Mouse (Mus musculus) kidney, postnatal 10 days (tissue): ENCODE measurements at regions not wholly inside any gene's neighbourhood (a gene's known extent, or its start where the extent isn't known, plus 50 kb on each side); places are given as distances from the start of the nearest gene placed in this dataset.
"Not testable (repeated sequence)": the region's sequence is repeated elsewhere in the genome, so short reads cannot be mapped to it uniquely, and the experiment has no call there.

ENCODE experiments used
- DNase-seq: peaks from one replicate; pipeline ENCODE4 v3.0.0; 2021; ENCODE audit warnings: mixed read lengths

GRCm38 (mm10) chr11:56505068-56505467, 464.3 kb upstream of the Nmur2 start:
- DNase-seq: no peak

GRCm38 (mm10) chr11:56514941-56515340, 474.1 kb upstream of the Nmur2 start:
- no peak for DNase-seq

DNA sequence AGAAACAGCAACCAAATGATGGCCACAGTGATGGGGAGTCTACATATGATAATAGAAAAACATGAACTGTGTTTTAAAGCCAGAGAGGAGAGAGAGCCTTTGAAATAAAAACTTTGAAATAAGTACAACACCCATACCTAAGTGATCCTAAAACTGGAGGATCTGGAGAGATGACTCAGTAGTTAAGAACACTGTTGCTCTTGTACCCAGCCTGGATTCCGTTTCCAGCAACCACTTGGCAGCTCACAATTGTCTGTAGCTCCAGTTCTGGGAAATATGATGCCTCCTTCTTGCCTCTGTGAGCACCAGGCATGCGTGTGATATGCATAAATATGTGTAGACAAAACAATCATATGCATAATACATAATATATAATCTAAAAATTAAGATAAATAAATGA, 477.7 kb upstream of the Nmur2 start:
- DNase-seq: no peak

- no peak for DNase-seq
These were observed 460.5 kb upstream of the Gria1 start for GRCm38 (mm10) chr11:56550736-56551135.

- DNase-seq: peak; percentile 58
These were observed 454.9 kb upstream of the Gria1 start for GRCm38 (mm10) chr11:56556332-56556731.

GRCm38 (mm10) chr11:56580028-56580427, 431.2 kb upstream of the Gria1 start:
- DNase-seq: no peak

DNA sequence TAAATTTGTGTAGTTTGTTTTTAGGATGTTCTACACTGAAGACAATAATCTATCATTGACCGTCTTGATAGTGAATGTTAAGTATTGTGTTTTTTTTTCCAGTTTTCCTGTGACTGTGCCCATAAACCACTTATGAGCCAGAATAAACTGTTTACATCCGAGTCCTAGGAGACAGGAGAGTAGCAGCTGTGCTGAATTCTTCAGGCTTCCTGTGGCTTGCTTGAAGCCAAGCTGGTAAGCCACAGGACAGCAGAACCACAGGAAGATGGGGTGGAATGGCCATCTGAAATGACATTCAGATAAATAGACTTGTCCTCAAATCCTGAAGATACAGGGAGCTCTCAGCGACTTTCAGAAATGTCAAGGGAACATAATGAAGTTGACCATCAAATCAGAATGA, 428.1 kb upstream of the Gria1 start:
- DNase-seq: no peak

- DNase-seq: not testable (repeated sequence)
These were observed 417.8 kb upstream of the Gria1 start for GRCm38 (mm10) chr11:56593435-56593834.

DNA sequence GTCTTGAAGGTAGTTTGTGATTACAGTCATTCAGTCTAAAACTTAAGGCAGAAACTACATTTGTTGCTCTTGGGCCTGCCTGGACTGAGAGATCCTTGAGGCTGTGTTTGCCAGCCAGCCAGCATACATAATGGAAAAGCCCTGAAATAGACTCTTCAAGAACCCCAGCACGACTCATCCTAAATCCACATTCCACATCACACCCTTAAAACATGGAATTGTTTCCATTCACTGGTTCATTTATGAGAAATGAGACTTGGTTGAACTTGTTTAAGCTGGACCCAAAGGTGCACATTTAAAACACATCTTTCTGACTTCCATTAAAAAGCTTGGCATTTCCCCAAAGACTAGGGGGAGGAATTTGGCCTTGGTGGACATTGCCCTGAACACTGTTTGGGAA, 407.4 kb upstream of the Gria1 start:
- DNase-seq: no peak

- DNase-seq: no peak
These were observed 383.5 kb upstream of the Gria1 start for GRCm38 (mm10) chr11:56627659-56628058.

DNA sequence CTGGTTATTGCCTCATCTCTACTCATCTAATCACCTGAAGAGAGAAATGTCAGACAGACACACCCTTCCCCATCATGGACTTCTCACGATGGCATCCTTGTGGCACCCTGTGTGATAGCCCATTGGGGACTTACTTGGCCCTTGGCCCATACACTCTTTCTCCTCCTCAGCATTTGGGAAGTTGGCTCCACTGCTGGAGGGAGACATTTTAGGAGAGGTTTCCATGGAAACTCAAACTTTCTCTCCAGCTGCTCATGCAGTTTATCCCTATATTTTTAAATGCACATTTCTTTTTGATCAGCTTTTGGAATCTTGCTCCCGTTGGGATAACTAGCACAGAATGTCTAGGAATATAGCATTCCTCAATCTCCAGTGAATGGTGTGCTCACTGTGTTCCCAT, 377.7 kb upstream of the Gria1 start:
- no peak for DNase-seq

GRCm38 (mm10) chr11:56636606-56637226, 374.5 kb upstream of the Gria1 start:
- no peak for DNase-seq

- no peak for DNase-seq
These were observed 369.5 kb upstream of the Gria1 start for GRCm38 (mm10) chr11:56641716-56642115.
